Mouse (Mus musculus): ENCODE measurements around the gene Kcnab2.

Gene Kcnab2

GRCm38 (mm10) chr4:152365228-152365627 lies 112.4 kb downstream of the Kcnab2 start:
- no peak for DNase-seq

- DNase-seq: no peak
Observed at GRCm38 (mm10) chr4:152362180-152362579, 115.5 kb downstream of the Kcnab2 start.

- DNase-seq: no peak
Observed at GRCm38 (mm10) chr4:152360855-152361254, 116.8 kb downstream of the Kcnab2 start.

- no peak for DNase-seq
Observed at GRCm38 (mm10) chr4:152359700-152360099, 118.0 kb downstream of the Kcnab2 start.

GRCm38 (mm10) chr4:152355672-152356071 lies 122.0 kb downstream of the Kcnab2 start:
- no peak for DNase-seq

GRCm38 (mm10) chr4:152353886-152354637 lies 123.6 kb downstream of the Kcnab2 start:
- DNase-seq: no peak

- DNase-seq: peak; percentile 35
Observed at GRCm38 (mm10) chr4:152351422-152352305, 126.0 kb downstream of the Kcnab2 start.

GRCm38 (mm10) chr4:152350722-152351421 lies 126.8 kb downstream of the Kcnab2 start:
- peak; percentile 32 for DNase-seq

GRCm38 (mm10) chr4:152349837-152350381 lies 127.8 kb downstream of the Kcnab2 start:
- peak; percentile 66 for DNase-seq

GRCm38 (mm10) chr4:152345120-152345889 lies 132.4 kb downstream of the Kcnab2 start:
- peak; percentile 71 for DNase-seq

- DNase-seq: no peak
Observed at GRCm38 (mm10) chr4:152344651-152345050, 133.0 kb downstream of the Kcnab2 start.

GRCm38 (mm10) chr4:152343296-152343695 lies 134.4 kb downstream of the Kcnab2 start:
- DNase-seq: no peak

All from right cerebral cortex, postnatal 25 days (tissue).